Mouse (Mus musculus) myocyte (in vitro differentiated cells): ENCODE results near the gene Gpc6. TPM values are rescaled to one million over a fixed set of nuclear protein-coding genes. Genes with fewer than 3 reads are reported as not detected.

Source experiments
- H3K27me3 ChIP-seq: one replicate; pipeline ENCODE4 v1.6.1; 2011; ENCODE audit not compliant: control insufficient read depth, insufficient read depth, insufficient read length
- H3K36me3 ChIP-seq: one replicate; pipeline ENCODE4 v1.6.1; 2011; ENCODE audit not compliant: control insufficient read depth, insufficient read depth
- H3K4me2 ChIP-seq: one replicate; pipeline ENCODE4 v1.6.1; 2011; ENCODE audit warnings: low read depth, control low read depth
- H3K4me3 ChIP-seq: one replicate; pipeline ENCODE4 v1.5.1; 2011; ENCODE audit warnings: mild to moderate bottlenecking, control low read depth, moderate library complexity
- H3K79me2 ChIP-seq: one replicate; pipeline ENCODE4 v1.6.1; 2011; ENCODE audit not compliant: control insufficient read depth, insufficient read depth
- H3ac ChIP-seq: one replicate; pipeline ENCODE4 v1.6.1; 2011; ENCODE audit not compliant: control insufficient read depth, insufficient read length
- CEBPB ChIP-seq: IDR thresholded peaks from 2 replicates; pipeline ENCODE4 v1.6.1; 2011; ENCODE audit warnings: mild to moderate bottlenecking, moderate library complexity; ENCODE audit not compliant: poor library complexity, insufficient read depth, severe bottlenecking
- E2F4 ChIP-seq: IDR thresholded peaks from one replicate; pipeline ENCODE4 v1.6.1; 2011; ENCODE audit warnings: mild to moderate bottlenecking, control low read depth, moderate library complexity; ENCODE audit not compliant: insufficient read depth
- MAX ChIP-seq: IDR thresholded peaks from one replicate; pipeline ENCODE4 v1.6.1; 2011; ENCODE audit warnings: low read depth, mild to moderate bottlenecking, control low read depth
- MYOD1 ChIP-seq, 3 experiments: IDR thresholded peaks; one replicate each; pipeline ENCODE4 v1.6.1; 2011; ENCODE audit warnings: control low read depth in 2 of 3, low read depth in 2 of 3, mild to moderate bottlenecking in 2 of 3, moderate library complexity in 1 of 3; ENCODE audit not compliant: insufficient read length in 2 of 3, control insufficient read depth in 1 of 3
- MYOG ChIP-seq, 3 experiments: IDR thresholded peaks; one replicate each; pipeline ENCODE4 v1.6.1; 2011; ENCODE audit warnings: control low read depth in 2 of 3, low read depth in 2 of 3, mild to moderate bottlenecking in 2 of 3; ENCODE audit not compliant: insufficient read length in 2 of 3, control insufficient read depth in 1 of 3, insufficient read depth in 1 of 3
- POLR2A ChIP-seq: IDR thresholded peaks from one replicate; pipeline ENCODE4 v1.6.1; 2011; ENCODE audit warnings: low read depth, mild to moderate bottlenecking, control low read depth, moderate library complexity; ENCODE audit not compliant: insufficient read length
- POLR2AphosphoS2 ChIP-seq: IDR thresholded peaks from one replicate; pipeline ENCODE4 v1.6.1; 2011; ENCODE audit warnings: low read depth, control low read depth; ENCODE audit not compliant: insufficient read length
- REST ChIP-seq: IDR thresholded peaks from one replicate; pipeline ENCODE4 v1.6.1; 2011; ENCODE audit warnings: mild to moderate bottlenecking, control low read depth, moderate library complexity; ENCODE audit not compliant: insufficient read depth, insufficient read length
- SRF ChIP-seq: IDR thresholded peaks from one replicate; pipeline ENCODE4 v1.6.1; 2011; ENCODE audit warnings: low read depth; ENCODE audit not compliant: control insufficient read depth, insufficient read length
- TCF12 ChIP-seq: IDR thresholded peaks from one replicate; pipeline ENCODE4 v1.6.1; 2011; ENCODE audit warnings: mild to moderate bottlenecking, control low read depth; ENCODE audit not compliant: poor library complexity, insufficient read depth, severe bottlenecking
- TCF3 ChIP-seq: IDR thresholded peaks from one replicate; pipeline ENCODE4 v1.6.1; 2011; ENCODE audit warnings: low read depth, control low read depth; ENCODE audit not compliant: insufficient read length
- USF1 ChIP-seq: IDR thresholded peaks from one replicate; pipeline ENCODE4 v1.6.1; 2011; ENCODE audit warnings: low read depth, mild to moderate bottlenecking, control low read depth, moderate library complexity
- polyA plus RNA-seq: library from polyadenylated mRNA; unstranded; fragments of >200 nt; fragmentation: generic; extraction: Trizol; gene quantifications from one replicate; pipeline ENCODE4 v1.2.1, GENCODE M21; 2012; ENCODE audit warnings: missing spikeins

Gpc6 gene
- polyA plus RNA-seq, 1 experiment: 5.0 TPM

GRCm38 (mm10) chr14:117755231-117755630, 830.1 kb downstream of the Gpc6 start:
- no peak overlapping the region for H3ac ChIP-seq
- TF ChIP-seq REST: no peak
- no peak for TF ChIP-seq CEBPB
- no peak for TF ChIP-seq MAX
- TF ChIP-seq TCF3: no peak
- no peak for TF ChIP-seq MYOD1 (IDR thresholded peaks at IDR 0.05; ENCODE audit: control insufficient read depth in 1 of 3, insufficient read length in 2 of 3, low read depth in 2 of 3)
- TF ChIP-seq POLR2AphosphoS2: no peak
- TF ChIP-seq SRF: no peak
- TF ChIP-seq E2F4: no peak
- no peak for TF ChIP-seq MYOG (IDR thresholded peaks at IDR 0.05; ENCODE audit: control insufficient read depth in 1 of 3, insufficient read depth in 1 of 3, insufficient read length in 2 of 3, low read depth in 2 of 3)
- no peak for TF ChIP-seq POLR2A
- TF ChIP-seq USF1: no peak
- no peak for TF ChIP-seq TCF12
- no peaks in the 10 kb centered on the region for H3K36me3 ChIP-seq
- H3K4me2 ChIP-seq: no peak overlapping the region
- no peak overlapping the region for H3K4me3 ChIP-seq
- no peaks in the 10 kb centered on the region for H3K27me3 ChIP-seq
- H3K79me2 ChIP-seq: no peaks in the 10 kb centered on the region

GRCm38 (mm10) chr14:117756505-117756904, 831.4 kb downstream of the Gpc6 start:
- Histone ChIP-seq H3K79me2 (no peaks in the 10 kb centered on the region), H3K36me3 (no peaks in the 10 kb centered on the region), H3K4me2 (no peak overlapping the region), H3K4me3 (no peak overlapping the region), H3ac (no peak overlapping the region), H3K27me3 (no peaks in the 10 kb centered on the region)
- no peak for TF ChIP-seq MYOD1 (IDR thresholded peaks at IDR 0.05; ENCODE audit: control insufficient read depth in 1 of 3, insufficient read length in 2 of 3, low read depth in 2 of 3)
- no peak for TF ChIP-seq E2F4
- no peak for TF ChIP-seq POLR2A
- TF ChIP-seq REST: no peak
- no peak for TF ChIP-seq POLR2AphosphoS2
- no peak for TF ChIP-seq CEBPB
- no peak for TF ChIP-seq MYOG (IDR thresholded peaks at IDR 0.05; ENCODE audit: control insufficient read depth in 1 of 3, insufficient read depth in 1 of 3, insufficient read length in 2 of 3, low read depth in 2 of 3)
- no peak for TF ChIP-seq SRF
- TF ChIP-seq TCF3: no peak
- TF ChIP-seq TCF12: no peak
- no peak for TF ChIP-seq USF1

GRCm38 (mm10) chr14:117757790-117758358, 832.8 kb downstream of the Gpc6 start:
- no peak for TF ChIP-seq USF1
- TF ChIP-seq MAX: no peak
- TF ChIP-seq CEBPB: no peak
- TF ChIP-seq MYOG (IDR thresholded peaks at IDR 0.05; ENCODE audit: control insufficient read depth in 1 of 3, insufficient read depth in 1 of 3, insufficient read length in 2 of 3, low read depth in 2 of 3): no peak
- no peak for TF ChIP-seq REST
- no peak for TF ChIP-seq POLR2A
- TF ChIP-seq POLR2AphosphoS2: no peak
- TF ChIP-seq MYOD1 (IDR thresholded peaks at IDR 0.05; ENCODE audit: control insufficient read depth in 1 of 3, insufficient read length in 2 of 3, low read depth in 2 of 3): no peak
- TF ChIP-seq TCF3: no peak
- TF ChIP-seq TCF12: no peak
- TF ChIP-seq SRF: no peak
- no peak for TF ChIP-seq E2F4
- H3K4me3 ChIP-seq: no peak overlapping the region
- no peaks in the 10 kb centered on the region for H3K27me3 ChIP-seq
- H3K4me2 ChIP-seq: no peak overlapping the region
- no peaks in the 10 kb centered on the region for H3K79me2 ChIP-seq
- no peaks in the 10 kb centered on the region for H3K36me3 ChIP-seq
- H3ac ChIP-seq: no peak overlapping the region

- Histone ChIP-seq H3K79me2 (no peaks in the 10 kb centered on the region), H3K4me2 (no peak overlapping the region), H3K27me3 (no peaks in the 10 kb centered on the region), H3K4me3 (no peak overlapping the region), H3ac (no peak overlapping the region), H3K36me3 (no peaks in the 10 kb centered on the region)
- no peak for TF ChIP-seq USF1
- no peak for TF ChIP-seq TCF12
- TF ChIP-seq REST: no peak
- no peak for TF ChIP-seq CEBPB
- no peak for TF ChIP-seq MAX
- no peak for TF ChIP-seq POLR2A
- no peak for TF ChIP-seq SRF
- no peak for TF ChIP-seq MYOD1 (IDR thresholded peaks at IDR 0.05; ENCODE audit: control insufficient read depth in 1 of 3, insufficient read length in 2 of 3, low read depth in 2 of 3)
- no peak for TF ChIP-seq TCF3
- TF ChIP-seq MYOG (IDR thresholded peaks at IDR 0.05; ENCODE audit: control insufficient read depth in 1 of 3, insufficient read depth in 1 of 3, insufficient read length in 2 of 3, low read depth in 2 of 3): no peak
Measured at GRCm38 (mm10) chr14:117760830-117761517, 835.9 kb downstream of the Gpc6 start.
